Mouse (Mus musculus) kidney, embryonic 14.5 days (tissue): ENCODE measurements at regions not wholly inside any gene's neighbourhood (a gene's known extent, or its start where the extent isn't known, plus 50 kb on each side); places are given as distances from the start of the nearest gene placed in this dataset.

Experiments used
- ATAC-seq: fragments of 200-750 bp; cut with Nextera tagmentation; 2 replicates; pipeline ENCODE4 v1.8.0; 2017; ENCODE audit warnings: moderate number of reproducible peaks, mild to moderate bottlenecking, moderate TSS enrichment, moderate library complexity; ENCODE audit not compliant: low FRiP score, low TSS enrichment
- H3K27ac ChIP-seq: fragments of 300-500 bp; sonication (generic); 2 replicates; pipeline ENCODE4 v1.5.1; 2014; ENCODE audit warnings: low read depth, mild to moderate bottlenecking, low read length, moderate library complexity, mixed read lengths
- H3K27me3 ChIP-seq: fragments of 300-500 bp; sonication (generic); 2 replicates; pipeline ENCODE4 v1.6.1; 2014; ENCODE audit warnings: mild to moderate bottlenecking, low read length; ENCODE audit not compliant: control insufficient read depth, insufficient read depth
- H3K36me3 ChIP-seq: fragments of 300-500 bp; sonication (generic); 2 replicates; pipeline ENCODE4 v1.6.1; 2014; ENCODE audit warnings: low read length, mixed read lengths; ENCODE audit not compliant: control insufficient read depth, insufficient read depth
- H3K4me1 ChIP-seq: fragments of 300-500 bp; sonication (generic); 2 replicates; pipeline ENCODE4 v1.6.1; 2014; ENCODE audit warnings: low read length, mixed read lengths; ENCODE audit not compliant: control insufficient read depth, insufficient read depth
- H3K4me2 ChIP-seq: fragments of 300-500 bp; sonication (generic); replicated peaks from 2 replicates; pipeline ENCODE4 v1.6.1; 2014; ENCODE audit warnings: low read depth, mild to moderate bottlenecking, low read length
- H3K4me3 ChIP-seq: fragments of 300-500 bp; sonication (generic); 2 replicates; pipeline ENCODE4 v1.5.1; 2014; ENCODE audit warnings: mild to moderate bottlenecking, low read length
- H3K9ac ChIP-seq: fragments of 300-500 bp; sonication (generic); 2 replicates; pipeline ENCODE4 v1.6.1; 2014; ENCODE audit warnings: low read depth, mild to moderate bottlenecking, low read length, moderate library complexity
- H3K9me3 ChIP-seq: fragments of 300-500 bp; sonication (generic); 2 replicates; pipeline ENCODE4 v1.6.1; 2016; ENCODE audit warnings: low read length; ENCODE audit not compliant: control insufficient read depth
- WGBS: fragments of 180-500 bp; shearing (Covaris S2); extraction: QIAGEN DNeasy Blood & Tissue Kit; methylation state at CpG from one replicate; pipeline ENCODE4 v1.1.7; 2014; 5-methylcytosine and 5-hydroxymethylcytosine counted together

DNA sequence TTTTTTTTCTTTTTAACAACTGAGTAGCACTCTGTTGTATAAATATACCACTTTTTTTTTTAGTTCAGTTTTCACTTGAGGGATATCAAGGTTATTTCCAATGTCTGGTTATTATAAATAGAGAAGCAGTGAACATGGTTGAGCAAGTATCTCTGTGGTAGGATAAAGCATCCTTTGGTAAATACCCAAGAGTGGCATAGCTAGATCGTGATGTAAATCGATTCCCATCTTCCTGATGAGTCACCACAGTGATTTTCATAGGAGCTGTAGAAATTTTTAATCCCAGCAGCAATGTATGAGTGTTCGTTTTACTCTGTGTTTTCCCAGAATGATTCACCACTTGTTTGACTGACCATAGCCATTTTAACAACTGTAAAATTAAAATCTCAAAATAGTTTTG lies 2212.0 kb downstream of the 9330182O14Rik start:
- peaks cover 3% of the 10 kb centered on the region for H3K9me3 ChIP-seq
- no peak overlapping the region for H3K9ac ChIP-seq
- H3K4me1 ChIP-seq: no peaks in the 10 kb centered on the region
- H3K27ac ChIP-seq: no peak overlapping the region
- H3K27me3 ChIP-seq: no peaks in the 10 kb centered on the region
- ATAC-seq: no peak
- WGBS: 91% methylated on average over 3 of the region's 3 CpGs
- no peaks in the 10 kb centered on the region for H3K36me3 ChIP-seq
- H3K4me3 ChIP-seq: no peak overlapping the region
- H3K4me2 ChIP-seq: no peak overlapping the region

GRCm38 (mm10) chr15:42361871-42362270 lies 2227.7 kb downstream of the 9330182O14Rik start:
- no peaks in the 10 kb centered on the region for H3K27me3 ChIP-seq
- no peak overlapping the region for H3K4me2 ChIP-seq
- H3K27ac ChIP-seq: no peak overlapping the region
- H3K9ac ChIP-seq: no peak overlapping the region
- H3K4me1 ChIP-seq: no peaks in the 10 kb centered on the region
- ATAC-seq: no peak
- no peak overlapping the region for H3K4me3 ChIP-seq
- no peaks in the 10 kb centered on the region for H3K9me3 ChIP-seq
- no peaks in the 10 kb centered on the region for H3K36me3 ChIP-seq

GRCm38 (mm10) chr15:42364979-42365378 lies 2230.8 kb downstream of the 9330182O14Rik start:
- no peak for ATAC-seq
- Histone ChIP-seq H3K27me3 (no peaks in the 10 kb centered on the region), H3K4me2 (no peak overlapping the region), H3K27ac (no peak overlapping the region), H3K36me3 (no peaks in the 10 kb centered on the region), H3K4me1 (no peaks in the 10 kb centered on the region), H3K9me3 (no peaks in the 10 kb centered on the region), H3K9ac (no peak overlapping the region), H3K4me3 (no peak overlapping the region)
- 90% methylated on average over 1 of the region's 1 CpGs for WGBS

GRCm38 (mm10) chr15:42366796-42367195 lies 2232.6 kb downstream of the 9330182O14Rik start:
- Histone ChIP-seq H3K9ac (no peak overlapping the region), H3K9me3 (no peaks in the 10 kb centered on the region), H3K36me3 (no peaks in the 10 kb centered on the region), H3K4me3 (no peak overlapping the region), H3K4me1 (no peaks in the 10 kb centered on the region), H3K27me3 (no peaks in the 10 kb centered on the region), H3K4me2 (no peak overlapping the region), H3K27ac (no peak overlapping the region)
- ATAC-seq: no peak
- 67% methylated on average over 3 of the region's 3 CpGs for WGBS

GRCm38 (mm10) chr15:42369603-42370002 lies 2235.4 kb downstream of the 9330182O14Rik start:
- Histone ChIP-seq H3K4me2 (no peak overlapping the region), H3K4me3 (no peak overlapping the region), H3K27ac (no peak overlapping the region), H3K9ac (no peak overlapping the region), H3K27me3 (no peaks in the 10 kb centered on the region), H3K36me3 (no peaks in the 10 kb centered on the region), H3K4me1 (peaks cover 4% of the 10 kb centered on the region; the same call in 1 of the 2 replicates), H3K9me3 (no peaks in the 10 kb centered on the region)
- no peak for ATAC-seq

DNA sequence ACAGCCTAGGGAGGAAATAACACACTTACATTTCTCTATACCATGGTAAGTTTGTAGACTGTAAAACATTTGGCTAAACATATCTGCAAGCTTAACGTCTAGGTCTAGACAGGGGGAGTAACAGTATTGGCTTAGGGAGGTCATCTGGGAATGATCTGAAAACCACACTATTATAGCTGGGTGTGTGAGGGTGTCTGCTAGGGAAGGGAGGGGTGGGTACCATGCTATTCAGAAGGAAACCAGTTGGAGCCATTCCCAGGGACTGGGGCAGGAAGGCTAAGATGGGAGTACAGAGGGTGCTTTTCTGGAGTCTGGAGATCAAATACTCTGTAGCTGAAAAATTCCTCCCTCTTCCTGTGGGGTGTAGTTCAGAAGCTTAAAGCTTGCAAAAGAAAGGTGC lies 2235.9 kb downstream of the 9330182O14Rik start:
- ATAC-seq: peak; percentile 34; the same call in 1 of the 2 replicates
- Histone ChIP-seq H3K36me3 (no peaks in the 10 kb centered on the region), H3K4me2 (no peak overlapping the region), H3K4me1 (peaks cover 4% of the 10 kb centered on the region; the same call in 1 of the 2 replicates), H3K4me3 (no peak overlapping the region), H3K27me3 (no peaks in the 10 kb centered on the region), H3K9ac (no peak overlapping the region), H3K27ac (no peak overlapping the region), H3K9me3 (no peaks in the 10 kb centered on the region)
- WGBS: 52% methylated on average over 1 of the region's 1 CpGs

DNA sequence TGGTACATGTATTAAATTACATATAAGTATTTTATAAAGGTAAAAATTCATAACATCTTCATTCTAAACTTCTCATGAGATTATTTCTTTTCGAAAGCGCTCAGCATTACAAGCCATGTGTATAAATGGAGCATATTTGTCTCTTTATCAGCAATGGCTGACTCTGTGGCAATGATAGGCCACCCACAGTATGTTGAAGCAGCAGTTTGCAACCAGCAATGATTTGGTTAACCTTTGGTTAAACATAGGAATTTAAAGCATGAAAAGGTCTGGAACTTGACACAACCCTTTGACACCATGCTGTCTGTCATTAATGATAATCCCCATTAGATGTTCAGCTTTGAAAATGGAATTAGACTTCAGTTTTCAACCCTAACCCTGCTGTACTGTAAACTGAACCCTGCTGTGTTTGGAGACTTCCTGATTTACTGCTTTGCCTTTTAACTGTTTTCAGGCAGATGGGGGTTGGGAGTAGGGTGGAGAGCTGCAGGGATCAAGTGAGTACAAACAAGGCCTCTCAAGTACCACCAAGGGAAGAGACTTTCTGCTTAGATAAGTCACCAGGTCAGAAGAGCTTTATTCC lies 2238.6 kb downstream of the 9330182O14Rik start:
- Histone ChIP-seq H3K9me3 (no peaks in the 10 kb centered on the region), H3K9ac (no peak overlapping the region), H3K4me1 (peaks cover 4% of the 10 kb centered on the region; the same call in 1 of the 2 replicates), H3K4me3 (no peak overlapping the region), H3K4me2 (no peak overlapping the region), H3K27ac (no peak overlapping the region), H3K36me3 (no peaks in the 10 kb centered on the region), H3K27me3 (no peaks in the 10 kb centered on the region)
- peak; percentile 91 for ATAC-seq
- WGBS: 85% methylated on average over 2 of the region's 2 CpGs
